Mouse (Mus musculus): ENCODE results near the gene Plxnb1. TPM values are rescaled to one million over a fixed set of nuclear protein-coding genes. Genes with fewer than 3 reads are reported as not detected.
"Not testable (repeated sequence)": the region's sequence is repeated elsewhere in the genome, so short reads cannot be mapped to it uniquely, and the experiment has no call there.

The Plxnb1 gene
- polyA plus RNA-seq, 1 experiment from 2014 or later = not detected

- Histone ChIP-seq H3K79me2 (ENCODE audit: inconsistent target) (no peaks in the 10 kb centered on the region), H3K36me3 (ENCODE audit: inconsistent target) (no peaks in the 10 kb centered on the region), H3K27ac (no peak overlapping the region), H3K4me3 (ENCODE audit: inconsistent target) (no peak overlapping the region)
- WGBS (ENCODE audit: missing documents) = 41% methylated on average over 2 of the region's 2 CpGs
Measured at GRCm38 (mm10) chr9:109122553-109123085, 27.4 kb downstream of the Plxnb1 start.

- Histone ChIP-seq H3K4me3 (ENCODE audit: inconsistent target) (no peak overlapping the region), H3K79me2 (ENCODE audit: inconsistent target) (no peaks in the 10 kb centered on the region), H3K27ac (no peak overlapping the region), H3K36me3 (ENCODE audit: inconsistent target) (no peaks in the 10 kb centered on the region)
- 31% methylated on average over 6 of the region's 6 CpGs for WGBS (ENCODE audit: missing documents)
Measured at GRCm38 (mm10) chr9:109123266-109123665, 28.1 kb downstream of the Plxnb1 start.

- no peak overlapping the region for H3K27ac ChIP-seq
- no peaks in the 10 kb centered on the region for H3K36me3 ChIP-seq (ENCODE audit: inconsistent target)
- H3K79me2 ChIP-seq (ENCODE audit: inconsistent target) = no peaks in the 10 kb centered on the region
- 85% methylated on average over 3 of the region's 3 CpGs for WGBS (ENCODE audit: missing documents)
- no peak overlapping the region for H3K4me3 ChIP-seq (ENCODE audit: inconsistent target)
Measured at GRCm38 (mm10) chr9:109124164-109124563, 29.0 kb downstream of the Plxnb1 start.

GRCm38 (mm10) chr9:109125043-109125442, 29.9 kb downstream of the Plxnb1 start:
- Histone ChIP-seq H3K27ac (no peak overlapping the region), H3K4me3 (ENCODE audit: inconsistent target) (no peak overlapping the region), H3K36me3 (ENCODE audit: inconsistent target) (no peaks in the 10 kb centered on the region), H3K79me2 (ENCODE audit: inconsistent target) (no peaks in the 10 kb centered on the region)
- 100% methylated on average over 2 of the region's 2 CpGs for WGBS (ENCODE audit: missing documents)

GRCm38 (mm10) chr9:109125481-109125880, 30.3 kb downstream of the Plxnb1 start:
- no peak overlapping the region for H3K4me3 ChIP-seq (ENCODE audit: inconsistent target)
- no peak overlapping the region for H3K27ac ChIP-seq
- H3K79me2 ChIP-seq (ENCODE audit: inconsistent target) = no peaks in the 10 kb centered on the region
- 76% methylated on average over 3 of the region's 3 CpGs for WGBS (ENCODE audit: missing documents)
- H3K36me3 ChIP-seq (ENCODE audit: inconsistent target) = no peaks in the 10 kb centered on the region

- no peak overlapping the region for H3K4me3 ChIP-seq (ENCODE audit: inconsistent target)
- H3K79me2 ChIP-seq (ENCODE audit: inconsistent target) = no peaks in the 10 kb centered on the region
- no peak overlapping the region for H3K27ac ChIP-seq
- 40% methylated on average over 1 of the region's 4 CpGs for WGBS (ENCODE audit: missing documents)
- no peaks in the 10 kb centered on the region for H3K36me3 ChIP-seq (ENCODE audit: inconsistent target)
Measured at GRCm38 (mm10) chr9:109127076-109127475, 31.9 kb downstream of the Plxnb1 start.

GRCm38 (mm10) chr9:109128211-109128610, 33.0 kb downstream of the Plxnb1 start:
- 57% methylated on average over 2 of the region's 3 CpGs for WGBS (ENCODE audit: missing documents)
- no peak overlapping the region for H3K4me3 ChIP-seq (ENCODE audit: inconsistent target)
- H3K36me3 ChIP-seq (ENCODE audit: inconsistent target) = no peaks in the 10 kb centered on the region
- no peaks in the 10 kb centered on the region for H3K79me2 ChIP-seq (ENCODE audit: inconsistent target)
- no peak overlapping the region for H3K27ac ChIP-seq

- no peak overlapping the region for H3K4me3 ChIP-seq (ENCODE audit: inconsistent target)
- H3K79me2 ChIP-seq (ENCODE audit: inconsistent target) = no peaks in the 10 kb centered on the region
- H3K27ac ChIP-seq = no peak overlapping the region
- 81% methylated on average over 5 of the region's 5 CpGs for WGBS (ENCODE audit: missing documents)
- H3K36me3 ChIP-seq (ENCODE audit: inconsistent target) = no peaks in the 10 kb centered on the region
Measured at GRCm38 (mm10) chr9:109130076-109130475, 34.9 kb downstream of the Plxnb1 start.

GRCm38 (mm10) chr9:109140414-109140813, 45.2 kb downstream of the Plxnb1 start:
- not testable (repeated sequence) for H3K27ac ChIP-seq

GRCm38 (mm10) chr9:109161941-109162340, 66.8 kb downstream of the Plxnb1 start, which contains the start of gene Fbxw21:
TSS of gene Fbxw21 (minus strand) at chr9:109162041.
- Histone ChIP-seq H3K79me2 (ENCODE audit: inconsistent target) (no peaks in the 10 kb centered on the region), H3K36me3 (ENCODE audit: inconsistent target) (no peaks in the 10 kb centered on the region), H3K27ac (no peak within 1 kb of the TSS), H3K4me3 (ENCODE audit: inconsistent target) (no peak within 1 kb of the TSS)
- WGBS (ENCODE audit: missing documents) = 84% methylated on average over 3 of the region's 3 CpGs

More at GRCm38 (mm10) chr9:109140414-109140813, 45.2 kb downstream of the Plxnb1 start:
- H3K36me3 ChIP-seq (ENCODE audit: inconsistent target); H3K4me3 ChIP-seq (ENCODE audit: inconsistent target); H3K79me2 ChIP-seq (ENCODE audit: inconsistent target): not testable (repeated sequence)
- 84% methylated on average over 3 of the region's 4 CpGs for WGBS (ENCODE audit: missing documents)

- Histone ChIP-seq H3K27ac (no peak overlapping the region), H3K36me3 (ENCODE audit: inconsistent target) (no peaks in the 10 kb centered on the region), H3K4me3 (ENCODE audit: inconsistent target) (no peak overlapping the region), H3K79me2 (ENCODE audit: inconsistent target) (no peaks in the 10 kb centered on the region)
Measured at GRCm38 (mm10) chr9:109167316-109167715, 72.1 kb downstream of the Plxnb1 start.

Other genes starting within 250 kb of the Plxnb1 start
- 5.2 to 17.9 TPM (median 8.1 TPM) in 3 replicates for gene Slc26a6, start 242.1 kb upstream of the Plxnb1 start, polyA plus RNA-seq (2018)
- not detected in 3 replicates for gene Tmem89, start 180.8 kb upstream of the Plxnb1 start, polyA plus RNA-seq (2018)
- gene Uqcrc1, start 158.8 kb upstream of the Plxnb1 start, polyA plus RNA-seq (2018) = 93.6 to 149 TPM (median 105 TPM) in 3 replicates
- gene Col7a1, start 141.8 kb upstream of the Plxnb1 start, polyA plus RNA-seq (2018) = 0.11 to 0.42 TPM (median 0.14 TPM) in 3 replicates
- gene Ucn2, start 109.4 kb upstream of the Plxnb1 start, polyA plus RNA-seq (2018) = not detected in 3 replicates
- gene Pfkfb4, start 103.6 kb upstream of the Plxnb1 start, polyA plus RNA-seq (2018) = 23.2 to 27.5 TPM (median 24.0 TPM) in 3 replicates
- 392 to 901 TPM (median 421 TPM) in 3 replicates for gene Shisa5, start 56.8 kb upstream of the Plxnb1 start, polyA plus RNA-seq (2018)
- gene Trex1, start 35.7 kb upstream of the Plxnb1 start, polyA plus RNA-seq (2018) = 60.4 to 194 TPM (median 98.8 TPM) in 3 replicates
- gene Atrip, start 21.3 kb upstream of the Plxnb1 start, polyA plus RNA-seq (2018) = 6.3 to 9.1 TPM (median 6.5 TPM) in 3 replicates
- 2.5 to 7.4 TPM (median 5.7 TPM) in 3 replicates for gene Ccdc51, start 12.9 kb upstream of the Plxnb1 start, polyA plus RNA-seq (2018)
- 294 to 336 TPM (median 314 TPM) in 3 replicates for gene Tma7, start 12.8 kb upstream of the Plxnb1 start, polyA plus RNA-seq (2018)
- not detected in 3 replicates for gene Fbxw21, start 66.7 kb downstream of the Plxnb1 start, polyA plus RNA-seq (2018)
- gene Fbxw13, start 100.6 kb downstream of the Plxnb1 start, polyA plus RNA-seq (2018) = not detected in 3 replicates
- gene Fbxw20, start 139.4 kb downstream of the Plxnb1 start, polyA plus RNA-seq (2018) = not detected in 3 replicates
- not detected in 3 replicates for gene Fbxw14, start 192.3 kb downstream of the Plxnb1 start, polyA plus RNA-seq (2018)
- not detected in 3 replicates for gene Fbxw28, start 244.3 kb downstream of the Plxnb1 start, polyA plus RNA-seq (2018)